ENCODE assay signal across 9 mouse cellular contexts in genomic region chr11:30196368-30197070, GRCm38 (mm10).
DNase-seq lines count a peak whose midpoint lies in the region; ATAC-seq and TF ChIP-seq lines count a peak whose summit lies in the region.
"Had no signal": no experiment of that assay in that cellular context is flagged by ENCODE, and none has a peak within 500 bp of the region (broad histone marks: within the 10 kb centered on the region; RNA-seq: fewer than 3 reads in every experiment).

No protein-coding gene starts in this region.

- no peak for ATAC-seq in kidney, embryonic 15.5 days (replicated peaks; ENCODE audit: low FRiP score)
- no peak for ATAC-seq in limb, embryonic 14.5 days (ENCODE audit: low FRiP score, low read depth)
- ATAC-seq: inflammation-experienced regulatory T-cells, adult 6 months had no signal

- in situ Hi-C loops in CH12.LX (cut with MboI; ENCODE audit: low pct_ligation_motif_present, low pct_unique_long_range_greater_than_20kb, low sequenced_read_pairs), result no loop called here

- peak overlapping the region; percentile 71 for H3K4me2 ChIP-seq in kidney, embryonic 15.5 days
- peak overlapping the region; percentile 100 for H3K4me2 ChIP-seq in CH12.LX (ENCODE audit: insufficient read depth, low read depth, poor library complexity, severe bottlenecking)
- peak overlapping the region; percentile 79 for H3K4me2 ChIP-seq in limb, embryonic 14.5 days (replicated peaks; ENCODE audit: low read depth, low read length, severe bottlenecking)

- WGBS in kidney, embryonic 15.5 days, result 46% methylated on average over 4 of the region's 4 CpGs
- WGBS in embryonic facial prominence, embryonic 10.5 days, result 73% methylated on average over 4 of the region's 4 CpGs
- 58% methylated on average over 4 of the region's 4 CpGs for WGBS in limb, embryonic 14.5 days

- TF ChIP-seq POLR2A in CH12.LX (IDR thresholded peaks at IDR 0.05; ENCODE audit: low read depth, low read length), result no peak
- no peak for TF ChIP-seq POLR2A in limb, embryonic 14.5 days (IDR thresholded peaks at IDR 0.05; ENCODE audit: borderline replicate concordance, extremely low read depth, insufficient read depth, insufficient read length)

- H3K4me3 ChIP-seq in kidney, embryonic 15.5 days (replicated peaks), result peak overlapping the region; percentile 57
- peak overlapping the region; percentile 43 to 90 (median 80) for H3K4me3 ChIP-seq in CH12.LX (replicated peaks in 1 of 3; ENCODE audit: low read depth in 2 of 3, low read length in 2 of 3, poor library complexity in 1 of 3)
- peak overlapping the region; percentile 70 for H3K4me3 ChIP-seq in embryonic facial prominence, embryonic 10.5 days
- H3K4me3 ChIP-seq in limb, embryonic 14.5 days (replicated peaks; ENCODE audit: low read length), result 0 out of 2 replicates have a peak overlapping the region, but pooled peaks have one; percentile 46

- peak overlapping the region; percentile 96 for H3K27ac ChIP-seq in kidney, embryonic 15.5 days
- no peak overlapping the region for H3K27ac ChIP-seq in CH12.LX (ENCODE audit: insufficient read depth, low read depth)
- H3K27ac ChIP-seq in embryonic facial prominence, embryonic 10.5 days (replicated peaks), result peak overlapping the region; percentile 25; the same call in 1 of the 2 replicates
- H3K27ac ChIP-seq in limb, embryonic 14.5 days (replicated peaks; ENCODE audit: low read depth, low read length), result no peak overlapping the region

- DNase-seq in kidney, postnatal 36 days, result no peak
- no peak for DNase-seq in CH12.LX (ENCODE audit: extremely low read depth)
- no peak for DNase-seq in embryonic facial prominence, embryonic 10.5 days (ENCODE audit: low spot score)
- no peak for DNase-seq in limb, embryonic 14.5 days (ENCODE audit: low spot score)
- DNase-seq in cerebellum, adult 18-20 months, result no peak
- no peak for DNase-seq in embryo, embryonic 10 days (ENCODE audit: low spot score)
- no peak for DNase-seq in kidney, postnatal 10 days

- no peak for TF ChIP-seq EP300 in CH12.LX (IDR thresholded peaks at IDR 0.05; ENCODE audit: low read length)

- H3K9ac ChIP-seq in kidney, embryonic 15.5 days, result 0 out of 2 replicates have a peak overlapping the region, but pooled peaks have one; percentile 52
- peak overlapping the region; percentile 54 for H3K9ac ChIP-seq in CH12.LX (ENCODE audit: insufficient read depth, low read depth)
- H3K9ac ChIP-seq in limb, embryonic 14.5 days (ENCODE audit: low read depth, low read length, severe bottlenecking), result no peak overlapping the region

- H3K9me3 ChIP-seq in kidney, embryonic 15.5 days (replicated peaks), result no peaks in the 10 kb centered on the region
- no peaks in the 10 kb centered on the region for H3K9me3 ChIP-seq in CH12.LX (replicated peaks; ENCODE audit: low read length)
- no peaks in the 10 kb centered on the region for H3K9me3 ChIP-seq in embryonic facial prominence, embryonic 10.5 days
- H3K9me3 ChIP-seq in limb, embryonic 14.5 days (ENCODE audit: control insufficient read depth, low read length), result no peaks in the 10 kb centered on the region

- peaks cover 57% of the 10 kb centered on the region for H3K4me1 ChIP-seq in kidney, embryonic 15.5 days
- H3K4me1 ChIP-seq in CH12.LX (ENCODE audit: control insufficient read depth in 1 of 2, insufficient read depth in 2 of 2), result peaks cover 3 to 39% of the 10 kb centered on the region in 2 experiments
- peaks cover 50% of the 10 kb centered on the region for H3K4me1 ChIP-seq in embryonic facial prominence, embryonic 10.5 days
- peaks cover 18% of the 10 kb centered on the region for H3K4me1 ChIP-seq in limb, embryonic 14.5 days (ENCODE audit: control insufficient read depth, insufficient read depth, low read length)

- no peak for TF ChIP-seq RAD21 in CH12.LX (IDR thresholded peaks at IDR 0.05; ENCODE audit: low read depth, low read length)

- H3K27me3 ChIP-seq in kidney, embryonic 15.5 days, result no peaks in the 10 kb centered on the region
- H3K27me3 ChIP-seq in CH12.LX (replicated peaks), result no peaks in the 10 kb centered on the region
- no peaks in the 10 kb centered on the region for H3K27me3 ChIP-seq in embryonic facial prominence, embryonic 10.5 days (replicated peaks; ENCODE audit: low read depth, poor library complexity, severe bottlenecking)
- no peaks in the 10 kb centered on the region for H3K27me3 ChIP-seq in limb, embryonic 14.5 days (ENCODE audit: control insufficient read depth, insufficient read depth, low read length)

- H3K79me2 ChIP-seq in CH12.LX (replicated peaks; ENCODE audit: control insufficient read depth, extremely low read depth, insufficient read depth, poor library complexity, severe bottlenecking), result peaks cover 42% of the 10 kb centered on the region

- no peaks in the 10 kb centered on the region for H3K36me3 ChIP-seq in kidney, embryonic 15.5 days
- H3K36me3 ChIP-seq in CH12.LX (replicated peaks in 1 of 2; ENCODE audit: control insufficient read depth in 1 of 2, insufficient read depth in 1 of 2, low read length in 1 of 2), result no peaks in the 10 kb centered on the region
- H3K36me3 ChIP-seq in embryonic facial prominence, embryonic 10.5 days (replicated peaks), result no peaks in the 10 kb centered on the region
- H3K36me3 ChIP-seq in limb, embryonic 14.5 days (ENCODE audit: control insufficient read depth, insufficient read depth, low read length), result no peaks in the 10 kb centered on the region

- no peak for TF ChIP-seq CTCF in CH12.LX (conservative IDR thresholded peaks at IDR 0.05 in 1 of 2, IDR thresholded peaks at IDR 0.05 in 1 of 2; ENCODE audit: low read depth in 2 of 2, low read length in 2 of 2)

- dilution Hi-C loops in CH12.LX (cut with MboI; ENCODE audit: extremely low pct_ligation_motif_present, extremely low pct_unique_long_range_greater_than_20kb, low sequenced_read_pairs), result no loop called here

TF ChIP-seq in CH12.LX, 34 proteins besides CTCF, POLR2A, EP300 and RAD21:
- peak; percentile 51 for TF ChIP-seq MXI1 (IDR thresholded peaks at IDR 0.05; ENCODE audit: low read depth, low read length)
- no peak for TF ChIP-seq ELF1 (IDR thresholded peaks at IDR 0.05; ENCODE audit: low read depth, low read length)

Comparison
In these comparisons a context has a peak if more than half of its experiments do, and no peak if none do; other contexts are left out.
1. H3K27ac ChIP-seq: peak in kidney, embryonic 15.5 days (single experiment) and embryonic facial prominence, embryonic 10.5 days (single experiment); none in CH12.LX (single experiment) and limb, embryonic 14.5 days (single experiment).
2. Peak in every context shown above with its lines, with median percentiles within 50 percentile points of each other: H3K4me2 ChIP-seq and H3K4me3 ChIP-seq.